Mouse (Mus musculus): ENCODE data around the gene Map6. TPM values are rescaled to one million over a fixed set of nuclear protein-coding genes. Genes with fewer than 3 reads are reported as not detected.

Gene Map6
- polyA plus RNA-seq, 1 experiment from 2014 or later, result 2.3 TPM

DNA sequence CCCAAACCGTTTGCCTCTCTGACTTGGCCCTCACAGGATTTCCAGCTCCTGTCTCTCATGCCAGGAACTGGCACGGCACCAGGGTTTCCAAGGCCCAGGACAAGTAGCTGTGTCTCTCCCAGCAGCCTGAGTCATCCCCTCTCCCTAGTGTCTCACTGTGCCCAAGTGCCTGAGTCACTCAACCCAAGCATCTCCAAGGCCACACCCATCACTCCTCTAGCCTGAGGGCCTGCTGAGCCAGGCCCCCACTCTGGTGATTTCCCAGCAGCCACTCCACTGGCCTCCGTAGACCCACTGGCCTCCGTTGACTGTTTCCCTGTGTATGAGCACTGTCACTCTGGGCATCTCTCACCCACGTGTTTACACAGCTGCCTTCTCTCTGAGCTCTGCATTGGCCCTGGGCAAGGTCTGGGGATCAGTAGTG lies 37.7 kb downstream of the Map6 start:
- H3K36me3 ChIP-seq, result no peaks in the 10 kb centered on the region
- H3K4me3 ChIP-seq, result no peak overlapping the region
- no peaks in the 10 kb centered on the region for H3K9me3 ChIP-seq
- H3K27me3 ChIP-seq (ENCODE audit: insufficient read depth, poor library complexity, severe bottlenecking), result peaks cover 8% of the 10 kb centered on the region; the same call in 1 of the 2 replicates
- DNase-seq (ENCODE audit: low spot score), result peak; percentile 74
- WGBS, result 56% methylated on average over 5 of the region's 5 CpGs
- peak overlapping the region; percentile 42 for H3K27ac ChIP-seq
- peaks cover 43% of the 10 kb centered on the region for H3K4me1 ChIP-seq

GRCm38 (mm10) chr7:99305688-99306087 lies 38.4 kb downstream of the Map6 start:
- Histone ChIP-seq H3K27ac (no peak overlapping the region), H3K27me3 (ENCODE audit: insufficient read depth, poor library complexity, severe bottlenecking) (peaks cover 8% of the 10 kb centered on the region; the same call in 1 of the 2 replicates), H3K9me3 (no peaks in the 10 kb centered on the region), H3K4me3 (no peak overlapping the region), H3K36me3 (no peaks in the 10 kb centered on the region), H3K4me1 (peaks cover 41% of the 10 kb centered on the region)
- 87% methylated on average over 4 of the region's 4 CpGs for WGBS
- peak; percentile 69 for DNase-seq (ENCODE audit: low spot score)

- no peaks in the 10 kb centered on the region for H3K36me3 ChIP-seq
- no peaks in the 10 kb centered on the region for H3K9me3 ChIP-seq
- 17% methylated on average over 3 of the region's 3 CpGs for WGBS
- H3K4me1 ChIP-seq, result peaks cover 42% of the 10 kb centered on the region
- DNase-seq (ENCODE audit: low spot score), result peak; percentile 74
- H3K27ac ChIP-seq, result peak overlapping the region; percentile 42
- H3K27me3 ChIP-seq (ENCODE audit: insufficient read depth, poor library complexity, severe bottlenecking), result peaks cover 12% of the 10 kb centered on the region; the same call in 1 of the 2 replicates
- no peak overlapping the region for H3K4me3 ChIP-seq
These were observed 39.4 kb downstream of the Map6 start for GRCm38 (mm10) chr7:99306640-99307039.

- H3K27ac ChIP-seq, result no peak overlapping the region
- H3K4me1 ChIP-seq, result peaks cover 44% of the 10 kb centered on the region
- no peak overlapping the region for H3K4me3 ChIP-seq
- H3K36me3 ChIP-seq, result no peaks in the 10 kb centered on the region
- DNase-seq (ENCODE audit: low spot score), result peak; percentile 73
- peaks cover 26% of the 10 kb centered on the region; the same call in 1 of the 2 replicates for H3K27me3 ChIP-seq (ENCODE audit: insufficient read depth, poor library complexity, severe bottlenecking)
- 74% methylated on average over 7 of the region's 7 CpGs for WGBS
- H3K9me3 ChIP-seq, result no peaks in the 10 kb centered on the region
These were observed 44.2 kb downstream of the Map6 start for GRCm38 (mm10) chr7:99311433-99311832.

- WGBS, result 53% methylated on average over 4 of the region's 4 CpGs
- no peaks in the 10 kb centered on the region for H3K9me3 ChIP-seq
- peaks cover 32% of the 10 kb centered on the region; the same call in 1 of the 2 replicates for H3K27me3 ChIP-seq (ENCODE audit: insufficient read depth, poor library complexity, severe bottlenecking)
- H3K27ac ChIP-seq, result no peak overlapping the region
- DNase-seq (ENCODE audit: low spot score), result peak; percentile 71
- no peak overlapping the region for H3K4me3 ChIP-seq
- no peaks in the 10 kb centered on the region for H3K36me3 ChIP-seq
- H3K4me1 ChIP-seq, result peaks cover 37% of the 10 kb centered on the region
These were observed 44.8 kb downstream of the Map6 start for GRCm38 (mm10) chr7:99312058-99312457.

- 61% methylated on average over 8 of the region's 8 CpGs for WGBS
- no peak for DNase-seq (ENCODE audit: low spot score)
- Histone ChIP-seq H3K36me3 (no peaks in the 10 kb centered on the region), H3K27me3 (ENCODE audit: insufficient read depth, poor library complexity, severe bottlenecking) (peaks cover 38% of the 10 kb centered on the region), H3K9me3 (no peaks in the 10 kb centered on the region), H3K4me1 (peaks cover 34% of the 10 kb centered on the region), H3K4me3 (no peak overlapping the region), H3K27ac (peak overlapping the region; percentile 8; the same call in 1 of the 2 replicates)
These were observed 45.5 kb downstream of the Map6 start for GRCm38 (mm10) chr7:99312671-99313143.

- peaks cover 29% of the 10 kb centered on the region for H3K4me1 ChIP-seq
These were observed 46.0 kb downstream of the Map6 start for GRCm38 (mm10) chr7:99313253-99313652.

GRCm38 (mm10) chr7:99314565-99314964 lies 47.3 kb downstream of the Map6 start:
- H3K27me3 ChIP-seq (ENCODE audit: insufficient read depth, poor library complexity, severe bottlenecking), result peaks cover 42% of the 10 kb centered on the region
- DNase-seq (ENCODE audit: low spot score), result no peak
- no peaks in the 10 kb centered on the region for H3K36me3 ChIP-seq
- no peaks in the 10 kb centered on the region for H3K9me3 ChIP-seq
- peaks cover 30% of the 10 kb centered on the region for H3K4me1 ChIP-seq
- 76% methylated on average over 4 of the region's 4 CpGs for WGBS
- H3K4me3 ChIP-seq, result no peak overlapping the region
- no peak overlapping the region for H3K27ac ChIP-seq

More at GRCm38 (mm10) chr7:99313253-99313652, 46.0 kb downstream of the Map6 start:
- 77% methylated on average over 8 of the region's 8 CpGs for whole genome bisulfite sequencing
- Histone ChIP-seq H3K27me3 (ENCODE audit: insufficient read depth, poor library complexity, severe bottlenecking) (peaks cover 43% of the 10 kb centered on the region), H3K9me3 (no peaks in the 10 kb centered on the region), H3K4me3 (no peak overlapping the region), H3K36me3 (no peaks in the 10 kb centered on the region), H3K27ac (0 out of 2 replicates have a peak overlapping the region, but pooled peaks have one; percentile 42)
- no peak for DNase-seq (ENCODE audit: low spot score)

DNA sequence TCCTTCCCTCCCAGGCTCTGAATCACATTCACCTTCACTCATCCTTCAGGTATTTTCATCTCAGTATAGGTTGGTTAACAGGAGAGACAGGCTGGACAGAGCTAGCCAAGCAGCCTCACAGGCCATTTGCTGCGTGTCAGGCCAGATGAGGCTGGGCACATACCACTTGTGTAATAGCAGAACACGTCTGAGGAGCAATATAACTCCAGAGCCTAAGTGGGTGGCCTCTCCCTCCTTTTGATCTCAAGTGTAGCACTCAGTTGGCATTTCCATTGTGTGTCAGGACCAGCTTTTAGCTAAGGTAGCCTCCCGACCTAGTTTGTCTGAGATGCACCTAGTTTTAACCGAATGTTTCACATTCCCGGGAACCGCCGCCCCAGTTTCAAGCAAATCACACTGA lies 49.0 kb downstream of the Map6 start:
- no peak overlapping the region for H3K4me3 ChIP-seq
- H3K27me3 ChIP-seq (ENCODE audit: insufficient read depth, poor library complexity, severe bottlenecking), result peaks cover 47% of the 10 kb centered on the region
- 69% methylated on average over 7 of the region's 7 CpGs for WGBS
- no peaks in the 10 kb centered on the region for H3K36me3 ChIP-seq
- H3K27ac ChIP-seq, result no peak overlapping the region
- H3K4me1 ChIP-seq, result peaks cover 43% of the 10 kb centered on the region
- H3K9me3 ChIP-seq, result no peaks in the 10 kb centered on the region
- DNase-seq (ENCODE audit: low spot score), result no peak

DNA sequence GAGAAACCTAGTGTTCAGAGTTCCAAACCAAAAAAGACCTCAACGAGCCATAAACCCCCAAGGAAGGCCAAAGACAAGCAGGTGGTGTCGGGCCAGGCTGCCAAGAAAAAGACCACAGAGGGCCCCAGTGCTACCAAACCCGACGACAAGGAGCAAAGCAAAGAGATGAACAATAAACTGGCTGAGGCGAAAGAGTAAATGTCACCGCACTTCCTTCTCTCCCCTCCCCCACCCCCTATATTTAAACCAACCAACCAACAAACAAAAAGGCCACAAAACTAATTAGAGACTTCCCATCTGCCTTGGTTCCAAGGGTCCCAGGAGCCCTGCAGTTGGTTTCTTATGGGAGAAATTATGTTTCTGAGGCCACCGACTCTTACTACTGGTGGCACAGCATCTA lies 50.2 kb downstream of the Map6 start:
- H3K9me3 ChIP-seq, result no peaks in the 10 kb centered on the region
- no peak overlapping the region for H3K4me3 ChIP-seq
- H3K4me1 ChIP-seq, result peaks cover 33% of the 10 kb centered on the region
- peaks cover 45% of the 10 kb centered on the region for H3K27me3 ChIP-seq (ENCODE audit: insufficient read depth, poor library complexity, severe bottlenecking)
- 73% methylated on average over 7 of the region's 7 CpGs for WGBS
- H3K36me3 ChIP-seq, result no peaks in the 10 kb centered on the region
- no peak overlapping the region for H3K27ac ChIP-seq
- no peak for DNase-seq (ENCODE audit: low spot score)

DNA sequence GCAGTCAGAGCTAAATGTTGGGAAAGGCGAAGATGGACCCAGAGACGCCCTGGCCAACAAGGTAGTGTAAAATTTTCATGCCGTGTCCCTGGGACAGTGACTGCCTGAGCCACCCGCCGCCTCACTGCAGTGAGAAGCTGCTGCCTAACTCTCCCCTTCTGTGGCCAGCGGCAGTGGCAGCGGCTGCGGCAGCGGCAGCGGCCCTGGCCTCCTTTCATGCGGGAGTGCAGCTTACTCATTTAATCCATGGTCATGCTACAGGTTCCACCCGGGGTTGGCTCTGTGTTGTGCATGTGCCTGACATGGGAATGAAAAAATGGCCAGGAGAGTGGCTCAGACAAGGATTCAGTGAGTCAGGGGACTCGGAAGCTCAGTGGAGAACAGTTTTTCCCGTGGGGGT lies 53.3 kb downstream of the Map6 start:
- no peak for DNase-seq (ENCODE audit: low spot score)
- no peaks in the 10 kb centered on the region for H3K36me3 ChIP-seq
- 42% methylated on average over 14 of the region's 14 CpGs for WGBS
- H3K4me3 ChIP-seq, result no peak overlapping the region
- H3K4me1 ChIP-seq, result peaks cover 34% of the 10 kb centered on the region
- no peak overlapping the region for H3K27ac ChIP-seq
- H3K27me3 ChIP-seq (ENCODE audit: insufficient read depth, poor library complexity, severe bottlenecking), result peaks cover 63% of the 10 kb centered on the region
- no peaks in the 10 kb centered on the region for H3K9me3 ChIP-seq

DNA sequence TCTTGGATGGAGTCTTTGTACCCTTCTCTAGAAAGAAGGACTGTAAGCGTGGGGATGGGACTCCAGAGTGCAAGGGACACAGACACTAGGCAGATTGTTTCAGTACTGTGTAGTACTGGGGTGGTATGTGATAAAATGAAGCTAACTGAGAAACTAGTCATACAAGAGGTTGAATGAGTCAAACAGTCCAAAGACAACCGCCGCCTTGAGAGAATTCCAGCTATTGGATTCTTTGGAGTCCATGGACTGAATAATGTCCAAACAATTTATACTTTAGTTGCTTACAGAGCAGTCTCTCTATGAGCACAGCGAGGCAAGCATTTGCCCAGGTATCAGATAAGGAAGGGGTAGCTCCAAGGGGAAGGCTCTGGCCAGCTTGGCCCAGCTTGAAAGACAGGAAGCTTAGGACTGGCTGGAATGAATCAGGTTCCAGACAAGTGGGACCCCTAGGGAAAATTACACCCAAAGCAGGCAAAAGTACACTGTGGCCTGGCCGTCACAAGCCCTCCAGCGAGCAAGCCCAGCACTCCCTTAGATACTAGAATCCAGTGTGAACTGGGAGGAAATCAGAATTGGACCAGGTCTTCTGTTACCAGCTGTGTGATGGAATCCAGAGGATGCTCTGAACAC lies 55.6 kb downstream of the Map6 start:
- Histone ChIP-seq H3K36me3 (no peaks in the 10 kb centered on the region), H3K9me3 (no peaks in the 10 kb centered on the region), H3K27me3 (ENCODE audit: insufficient read depth, poor library complexity, severe bottlenecking) (peaks cover 62% of the 10 kb centered on the region), H3K27ac (no peak overlapping the region), H3K4me3 (no peak overlapping the region), H3K4me1 (peaks cover 27% of the 10 kb centered on the region)
- 71% methylated on average over 6 of the region's 6 CpGs for WGBS
- no peak for DNase-seq (ENCODE audit: low spot score)

DNA sequence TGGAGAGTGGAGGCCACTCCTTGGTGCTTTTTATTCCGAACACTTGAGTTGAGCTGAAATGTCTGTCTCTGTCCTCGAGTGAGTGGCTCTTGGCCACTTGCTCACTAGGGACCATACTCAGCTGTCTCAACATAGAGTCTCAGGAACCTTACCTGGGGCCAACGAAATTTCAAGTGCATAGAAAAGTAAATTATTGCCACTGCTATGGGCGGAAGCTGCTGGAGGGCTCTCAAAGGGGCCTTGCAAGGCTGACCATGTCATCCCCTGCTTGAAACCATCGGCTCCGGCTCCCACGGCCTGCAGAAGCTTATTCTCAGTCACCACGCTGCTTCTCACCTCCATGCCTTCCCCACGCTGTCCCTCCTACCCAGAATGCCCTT lies 56.1 kb downstream of the Map6 start:
- H3K36me3 ChIP-seq, result no peaks in the 10 kb centered on the region
- 80% methylated on average over 9 of the region's 9 CpGs for WGBS
- no peaks in the 10 kb centered on the region for H3K9me3 ChIP-seq
- H3K27me3 ChIP-seq (ENCODE audit: insufficient read depth, poor library complexity, severe bottlenecking), result peaks cover 61% of the 10 kb centered on the region
- H3K27ac ChIP-seq, result no peak overlapping the region
- H3K4me1 ChIP-seq, result peaks cover 27% of the 10 kb centered on the region
- DNase-seq (ENCODE audit: low spot score), result no peak
- no peak overlapping the region for H3K4me3 ChIP-seq
